Mouse (Mus musculus): Measurements from ENCODE around the gene Ascc1. TPM values are rescaled to one million over a fixed set of nuclear protein-coding genes. Genes with fewer than 3 reads are reported as not detected.

Gene Ascc1
- polyA plus RNA-seq, 1 experiment: 11.9 TPM

DNA sequence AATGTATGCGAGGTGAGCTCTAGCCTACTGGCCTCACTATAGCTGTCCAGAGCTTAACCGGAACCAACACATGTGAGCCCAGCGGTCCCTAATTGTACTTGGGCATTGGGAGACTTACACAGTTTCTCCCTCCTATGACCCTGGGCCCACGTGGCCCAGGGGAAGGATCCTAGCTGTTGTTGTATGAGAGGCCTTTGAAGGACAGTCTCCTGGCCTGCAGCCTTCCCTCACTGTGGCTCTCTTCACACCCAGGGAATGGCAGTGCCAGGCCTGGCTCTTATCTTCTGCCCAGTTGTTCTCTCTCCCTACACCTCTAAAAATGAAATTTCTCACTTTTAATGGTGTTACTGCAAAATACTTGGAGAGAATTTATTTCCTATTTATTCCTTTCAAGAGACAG, 114.4 kb downstream of the Ascc1 start:
- no peaks in the 10 kb centered on the region for H3K36me3 ChIP-seq (ENCODE audit: control insufficient read depth, insufficient read depth, low read length)
- no peaks in the 10 kb centered on the region for H3K27me3 ChIP-seq (ENCODE audit: control insufficient read depth, insufficient read depth, low read length)
- no peak overlapping the region for H3K4me3 ChIP-seq (ENCODE audit: extremely low read depth, insufficient read depth, insufficient read length)
- WGBS: 67% methylated on average over 4 of the region's 4 CpGs
- H3K4me1 ChIP-seq (ENCODE audit: control insufficient read depth, insufficient read depth, insufficient read length): peaks cover 9% of the 10 kb centered on the region; the same call in 1 of the 2 replicates
- no peak for TF ChIP-seq CTCF (IDR thresholded peaks at IDR 0.05; ENCODE audit: extremely low read depth, insufficient read depth, insufficient read length, insufficient replicate concordance)
- no peak for TF ChIP-seq POLR2A (IDR thresholded peaks at IDR 0.05; ENCODE audit: low read depth, low read length)
- DNase-seq (ENCODE audit: low read depth in 1 of 2, low spot score in 2 of 2): no peak
- no peak overlapping the region for H3K27ac ChIP-seq (ENCODE audit: insufficient read depth, low read length)

DNA sequence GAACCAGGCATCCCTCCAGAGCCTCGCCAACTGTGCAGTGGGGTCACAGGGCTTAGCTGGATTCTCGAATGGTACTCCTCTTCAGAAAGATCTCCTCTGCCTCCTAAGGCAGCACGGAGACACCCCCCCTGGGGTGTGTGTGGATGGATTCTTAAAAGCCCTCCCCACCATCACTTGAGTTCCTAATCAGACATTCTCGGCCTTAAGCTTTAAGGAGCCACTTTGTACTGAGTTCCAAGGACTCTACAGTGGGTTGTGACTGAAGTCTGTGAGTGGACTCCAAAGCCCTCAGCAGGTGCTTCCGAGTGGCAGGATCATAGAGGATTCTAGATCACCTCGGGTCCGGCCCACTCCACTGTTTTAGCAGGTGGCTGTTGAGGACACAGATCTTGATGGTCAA, 115.9 kb downstream of the Ascc1 start:
- no peak overlapping the region for H3K27ac ChIP-seq (ENCODE audit: insufficient read depth, low read length)
- peaks cover 9% of the 10 kb centered on the region; the same call in 1 of the 2 replicates for H3K4me1 ChIP-seq (ENCODE audit: control insufficient read depth, insufficient read depth, insufficient read length)
- no peak for TF ChIP-seq POLR2A (IDR thresholded peaks at IDR 0.05; ENCODE audit: low read depth, low read length)
- no peak for TF ChIP-seq CTCF (IDR thresholded peaks at IDR 0.05; ENCODE audit: extremely low read depth, insufficient read depth, insufficient read length, insufficient replicate concordance)
- no peaks in the 10 kb centered on the region for H3K27me3 ChIP-seq (ENCODE audit: control insufficient read depth, insufficient read depth, low read length)
- no peak for DNase-seq (ENCODE audit: low read depth in 1 of 2, low spot score in 2 of 2)
- no peak overlapping the region for H3K4me3 ChIP-seq (ENCODE audit: extremely low read depth, insufficient read depth, insufficient read length)
- no peaks in the 10 kb centered on the region for H3K36me3 ChIP-seq (ENCODE audit: control insufficient read depth, insufficient read depth, low read length)
- 88% methylated on average over 7 of the region's 7 CpGs for WGBS

DNA sequence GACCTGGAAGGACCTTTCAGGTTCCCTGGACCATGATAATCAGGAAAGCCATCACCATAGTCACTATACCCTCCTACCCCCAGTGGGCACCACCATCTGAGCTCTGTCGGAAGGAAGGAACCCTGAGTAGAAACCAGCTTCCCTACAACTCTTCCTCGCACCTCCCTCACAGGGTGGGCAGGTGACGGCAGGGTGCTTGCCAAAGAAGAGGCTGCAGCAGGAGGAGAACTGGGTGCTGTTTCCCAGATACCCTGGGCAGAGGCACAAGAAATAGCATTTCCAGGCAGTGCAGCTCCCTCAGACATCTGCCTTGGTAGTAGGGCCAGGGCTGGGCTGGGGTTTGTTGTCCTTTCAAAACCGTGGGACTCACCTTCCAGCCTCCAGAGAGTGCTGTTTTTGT, 118.0 kb downstream of the Ascc1 start:
- Histone ChIP-seq H3K36me3 (ENCODE audit: control insufficient read depth, insufficient read depth, low read length) (no peaks in the 10 kb centered on the region), H3K27me3 (ENCODE audit: control insufficient read depth, insufficient read depth, low read length) (no peaks in the 10 kb centered on the region), H3K27ac (ENCODE audit: insufficient read depth, low read length) (no peak overlapping the region), H3K4me1 (ENCODE audit: control insufficient read depth, insufficient read depth, insufficient read length) (peaks cover 5% of the 10 kb centered on the region; the same call in 1 of the 2 replicates), H3K4me3 (ENCODE audit: extremely low read depth, insufficient read depth, insufficient read length) (no peak overlapping the region)
- 71% methylated on average over 4 of the region's 4 CpGs for WGBS
- no peak for TF ChIP-seq CTCF (IDR thresholded peaks at IDR 0.05; ENCODE audit: extremely low read depth, insufficient read depth, insufficient read length, insufficient replicate concordance)
- TF ChIP-seq POLR2A (IDR thresholded peaks at IDR 0.05; ENCODE audit: low read depth, low read length): no peak
- DNase-seq (ENCODE audit: low read depth in 1 of 2, low spot score in 2 of 2): no peak

DNA sequence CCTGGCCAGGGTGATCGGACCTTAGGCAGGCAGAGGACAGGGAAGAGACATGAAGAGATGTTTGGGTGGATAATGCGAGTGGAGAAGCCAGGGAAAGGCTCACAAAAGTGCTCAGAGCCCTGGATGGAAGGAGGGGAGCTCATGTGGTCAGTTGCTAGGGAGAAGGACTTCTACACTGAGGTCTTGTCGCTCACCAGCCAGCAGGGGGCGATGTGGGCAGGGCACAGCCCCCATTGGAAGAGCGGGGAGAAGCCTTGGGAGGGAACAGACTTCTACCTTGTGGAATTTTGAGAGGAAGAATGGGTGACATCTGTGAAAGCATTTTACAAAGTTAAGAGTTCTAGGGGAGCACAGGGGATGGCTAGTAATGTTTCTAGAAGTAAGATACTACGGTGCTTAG, 121.5 kb downstream of the Ascc1 start:
- WGBS: 71% methylated on average over 6 of the region's 6 CpGs
- no peak overlapping the region for H3K27ac ChIP-seq (ENCODE audit: insufficient read depth, low read length)
- no peaks in the 10 kb centered on the region for H3K27me3 ChIP-seq (ENCODE audit: control insufficient read depth, insufficient read depth, low read length)
- no peak overlapping the region for H3K4me3 ChIP-seq (ENCODE audit: extremely low read depth, insufficient read depth, insufficient read length)
- peak; percentile 57; the same call in 1 of the 2 replicates for TF ChIP-seq CTCF (IDR thresholded peaks at IDR 0.05; ENCODE audit: extremely low read depth, insufficient read depth, insufficient read length, insufficient replicate concordance)
- no peak for TF ChIP-seq POLR2A (IDR thresholded peaks at IDR 0.05; ENCODE audit: low read depth, low read length)
- DNase-seq (ENCODE audit: low read depth in 1 of 2, low spot score in 2 of 2): peak in 1 of 2 experiments; percentile 26
- 0 out of 2 replicates have a peak, but pooled peaks cover 3% of the 10 kb centered on the region for H3K4me1 ChIP-seq (ENCODE audit: control insufficient read depth, insufficient read depth, insufficient read length)
- no peaks in the 10 kb centered on the region for H3K36me3 ChIP-seq (ENCODE audit: control insufficient read depth, insufficient read depth, low read length)

DNA sequence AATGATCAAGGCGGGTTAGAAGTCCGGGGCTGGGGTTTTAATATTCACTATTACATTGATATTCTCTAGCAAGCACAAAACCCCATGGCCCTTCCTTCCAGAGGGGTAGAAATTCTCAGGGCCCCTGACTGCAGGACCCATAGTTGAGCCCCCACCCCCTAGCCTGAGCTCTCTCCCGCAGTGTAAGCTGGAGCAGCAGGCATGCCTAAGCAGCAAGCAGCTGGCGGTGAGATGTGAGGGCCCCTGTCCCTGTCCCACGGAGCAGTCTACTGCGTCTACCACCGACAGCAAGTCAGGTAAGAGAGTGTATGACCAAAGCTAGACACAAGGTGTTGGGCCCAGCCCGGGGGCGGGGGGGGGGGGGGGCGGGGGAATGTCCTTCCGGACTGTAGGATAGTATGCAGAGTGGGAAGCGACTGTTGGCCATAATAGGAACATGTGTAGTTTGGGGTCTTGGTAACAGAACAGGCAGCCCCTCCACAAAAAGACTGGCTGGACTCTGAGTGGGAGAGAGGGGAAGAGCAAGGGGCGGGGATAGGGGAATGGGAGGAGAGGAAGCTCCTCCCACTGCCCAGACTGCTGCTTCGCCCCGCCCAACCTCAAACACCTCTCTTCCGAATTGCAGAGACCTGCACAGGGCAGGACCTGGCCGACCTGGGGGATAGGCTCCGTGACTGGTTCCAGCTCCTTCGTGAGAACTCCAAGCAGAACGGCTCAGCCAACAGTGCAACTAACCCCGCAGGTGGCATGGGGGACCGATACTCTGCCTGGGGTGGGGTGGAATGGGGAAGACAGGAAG, 123.1 kb downstream of the Ascc1 start:
- Histone ChIP-seq H3K4me3 (ENCODE audit: extremely low read depth, insufficient read depth, insufficient read length) (peak overlapping the region; percentile 25; the same call in 1 of the 2 replicates), H3K4me1 (ENCODE audit: control insufficient read depth, insufficient read depth, insufficient read length) (0 out of 2 replicates have a peak, but pooled peaks cover 3% of the 10 kb centered on the region), H3K36me3 (ENCODE audit: control insufficient read depth, insufficient read depth, low read length) (no peaks in the 10 kb centered on the region), H3K27ac (ENCODE audit: insufficient read depth, low read length) (no peak overlapping the region), H3K27me3 (ENCODE audit: control insufficient read depth, insufficient read depth, low read length) (no peaks in the 10 kb centered on the region)
- DNase-seq (ENCODE audit: low read depth in 1 of 2, low spot score in 2 of 2): no peak
- no peak for TF ChIP-seq CTCF (IDR thresholded peaks at IDR 0.05; ENCODE audit: extremely low read depth, insufficient read depth, insufficient read length, insufficient replicate concordance)
- 39% methylated on average over 21 of the region's 22 CpGs for WGBS

DNA sequence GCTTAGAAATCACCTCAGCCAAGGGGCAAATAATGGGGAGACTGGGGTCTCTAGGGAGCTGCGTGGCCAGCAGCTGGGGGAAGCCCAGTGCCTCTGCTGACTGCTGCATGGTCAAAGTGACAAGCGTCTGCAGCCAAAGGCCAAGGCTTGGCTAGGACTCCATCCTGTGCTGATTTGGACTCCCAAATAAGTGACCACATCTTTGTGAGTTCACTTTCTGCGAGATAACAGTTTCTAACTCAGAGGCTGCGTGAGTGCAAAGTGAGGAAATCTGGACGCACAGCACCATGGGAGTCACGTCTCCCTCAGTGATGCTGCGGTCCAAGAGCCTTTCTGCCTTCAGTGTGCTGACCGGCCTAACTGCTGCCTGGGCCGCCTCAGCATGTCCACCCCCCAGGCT, 125.7 kb downstream of the Ascc1 start:
- Histone ChIP-seq H3K4me3 (ENCODE audit: extremely low read depth, insufficient read depth, insufficient read length) (no peak overlapping the region), H3K27ac (ENCODE audit: insufficient read depth, low read length) (no peak overlapping the region), H3K27me3 (ENCODE audit: control insufficient read depth, insufficient read depth, low read length) (no peaks in the 10 kb centered on the region), H3K36me3 (ENCODE audit: control insufficient read depth, insufficient read depth, low read length) (no peaks in the 10 kb centered on the region), H3K4me1 (ENCODE audit: control insufficient read depth, insufficient read depth, insufficient read length) (0 out of 2 replicates have a peak, but pooled peaks cover 3% of the 10 kb centered on the region)
- WGBS: 95% methylated on average over 9 of the region's 9 CpGs
- no peak for TF ChIP-seq CTCF (IDR thresholded peaks at IDR 0.05; ENCODE audit: extremely low read depth, insufficient read depth, insufficient read length, insufficient replicate concordance)
- no peak for TF ChIP-seq POLR2A (IDR thresholded peaks at IDR 0.05; ENCODE audit: low read depth, low read length)
- DNase-seq (ENCODE audit: low read depth in 1 of 2, low spot score in 2 of 2): no peak

DNA sequence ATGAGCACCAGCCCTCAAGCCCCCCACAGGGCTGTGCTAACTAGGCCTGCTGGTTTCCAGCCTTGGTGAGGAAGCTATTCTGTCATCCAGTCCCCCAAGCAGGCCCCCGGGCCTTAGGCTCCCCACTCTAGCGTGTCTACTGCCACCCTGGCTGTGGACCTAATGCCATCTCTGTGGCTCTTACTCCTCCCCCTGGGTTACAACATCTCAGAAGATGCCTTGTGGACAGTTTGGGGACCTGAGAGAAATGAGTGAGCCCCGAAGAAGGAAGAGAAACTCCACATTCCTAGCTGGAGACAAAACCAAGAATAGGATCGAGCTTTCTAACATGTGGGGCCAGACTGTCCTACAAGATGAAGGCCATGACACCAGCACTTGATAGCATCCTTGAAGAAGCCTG, 127.9 kb downstream of the Ascc1 start:
- Histone ChIP-seq H3K4me3 (ENCODE audit: extremely low read depth, insufficient read depth, insufficient read length) (no peak overlapping the region), H3K27me3 (ENCODE audit: control insufficient read depth, insufficient read depth, low read length) (no peaks in the 10 kb centered on the region), H3K4me1 (ENCODE audit: control insufficient read depth, insufficient read depth, insufficient read length) (0 out of 2 replicates have a peak, but pooled peaks cover 3% of the 10 kb centered on the region), H3K36me3 (ENCODE audit: control insufficient read depth, insufficient read depth, low read length) (no peaks in the 10 kb centered on the region), H3K27ac (ENCODE audit: insufficient read depth, low read length) (no peak overlapping the region)
- WGBS: 77% methylated on average over 4 of the region's 4 CpGs
- no peak for DNase-seq (ENCODE audit: low read depth in 1 of 2, low spot score in 2 of 2)
- TF ChIP-seq POLR2A (IDR thresholded peaks at IDR 0.05; ENCODE audit: low read depth, low read length): no peak
- TF ChIP-seq CTCF (IDR thresholded peaks at IDR 0.05; ENCODE audit: extremely low read depth, insufficient read depth, insufficient read length, insufficient replicate concordance): no peak

Measured in spleen, adult 2 months (tissue).